Mouse (Mus musculus) gastrocnemius, adult 2 months (tissue): ENCODE data around the gene Ttc39b. TPM values are rescaled to one million over a fixed set of nuclear protein-coding genes. Genes with fewer than 3 reads are reported as not detected.

Experiments used
- DNase-seq: peaks from one replicate; pipeline ENCODE4 v3.0.0; 2022
- H3K27ac ChIP-seq: fragments of 200-600 bp; 2 replicates; pipeline ENCODE4 v1.8.1; 2022; ENCODE audit warnings: mild to moderate bottlenecking
- H3K4me3 ChIP-seq: fragments of 200-600 bp; 2 replicates; pipeline ENCODE4 v1.8.1; 2022; ENCODE audit warnings: mild to moderate bottlenecking, moderate library complexity
- CTCF ChIP-seq: fragments of 200-600 bp; IDR thresholded peaks from 2 replicates; pipeline ENCODE4 v1.8.1; 2022; ENCODE audit warnings: antibody characterized with exemption, mild to moderate bottlenecking, moderate library complexity
- intact Hi-C: fragments of 180-260 bp; cut with DNase I; formaldehyde crosslinking; loops from one replicate; pipeline ENCODE4 v1.15.1; 2025
- total RNA-seq, 2 experiments: library from RNA; stranded (reverse); gene quantifications; 2 replicates each; pipeline ENCODE4 v1.2.3; 2021

Ttc39b gene
- total RNA-seq, 2 experiments from 2014 or later: 4.0 to 6.9 TPM

DNA sequence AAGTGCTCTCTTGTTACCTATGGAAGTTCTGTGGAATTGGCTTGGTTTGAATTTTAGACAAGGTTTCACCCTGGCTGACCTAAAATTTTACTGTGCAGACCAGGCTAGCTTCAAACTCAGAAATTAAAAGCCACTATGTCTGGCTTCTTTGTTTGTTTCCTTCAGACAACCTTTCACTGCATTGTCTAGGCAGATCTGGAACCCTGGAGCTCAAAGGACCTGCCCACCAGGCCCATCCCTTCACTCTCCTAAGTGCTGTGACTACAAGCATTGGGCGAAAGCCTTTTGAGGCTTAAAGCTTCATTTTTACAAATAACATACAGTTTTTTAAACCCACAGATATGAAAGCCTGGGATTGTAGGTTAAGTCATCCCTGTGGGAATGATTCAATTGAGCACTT, 22.3 kb downstream of the Ttc39b start:
- intact Hi-C loops: loop anchor here (2.0 to 5.0 kb wide), 5 partner anchors 21 to 269 kb away; partner anchors contain the start of gene Ccdc171
- no peak overlapping the region for H3K4me3 ChIP-seq
- H3K27ac ChIP-seq: peak overlapping the region; percentile 84
- DNase-seq: no peak
- no peak for TF ChIP-seq CTCF

DNA sequence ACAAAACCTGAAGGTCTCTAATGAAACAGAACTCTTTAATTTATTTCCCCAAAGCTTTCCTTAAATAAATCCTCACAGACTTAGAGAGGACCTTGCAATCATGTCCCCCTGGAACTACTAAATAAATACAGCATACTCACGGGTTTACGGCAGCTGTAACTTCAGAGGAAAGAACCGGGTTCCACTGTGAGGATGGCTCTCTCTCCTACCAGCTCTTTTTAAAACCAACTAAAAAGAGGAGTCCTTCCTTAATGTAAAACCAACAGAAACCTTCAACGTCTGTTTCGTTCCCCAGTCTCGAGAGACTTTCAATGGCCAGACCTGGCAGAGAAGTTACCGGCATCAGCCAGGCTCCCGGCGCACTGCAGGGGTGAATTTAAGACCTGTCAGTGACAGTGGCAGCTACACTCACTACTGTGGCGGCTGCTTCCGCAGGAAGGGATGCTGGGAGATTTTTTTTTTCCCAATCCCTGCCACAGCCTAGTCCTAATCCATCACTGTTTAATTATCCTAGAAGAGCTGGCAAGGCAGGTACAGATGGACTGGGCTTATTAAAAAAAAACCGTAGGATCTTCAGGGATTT, 39.2 kb downstream of the Ttc39b start:
- H3K27ac ChIP-seq: peak overlapping the region; percentile 63
- peak; percentile 66 for DNase-seq
- H3K4me3 ChIP-seq: peak overlapping the region; percentile 67
- intact Hi-C loops: no loop called here
- TF ChIP-seq CTCF: no peak

DNA sequence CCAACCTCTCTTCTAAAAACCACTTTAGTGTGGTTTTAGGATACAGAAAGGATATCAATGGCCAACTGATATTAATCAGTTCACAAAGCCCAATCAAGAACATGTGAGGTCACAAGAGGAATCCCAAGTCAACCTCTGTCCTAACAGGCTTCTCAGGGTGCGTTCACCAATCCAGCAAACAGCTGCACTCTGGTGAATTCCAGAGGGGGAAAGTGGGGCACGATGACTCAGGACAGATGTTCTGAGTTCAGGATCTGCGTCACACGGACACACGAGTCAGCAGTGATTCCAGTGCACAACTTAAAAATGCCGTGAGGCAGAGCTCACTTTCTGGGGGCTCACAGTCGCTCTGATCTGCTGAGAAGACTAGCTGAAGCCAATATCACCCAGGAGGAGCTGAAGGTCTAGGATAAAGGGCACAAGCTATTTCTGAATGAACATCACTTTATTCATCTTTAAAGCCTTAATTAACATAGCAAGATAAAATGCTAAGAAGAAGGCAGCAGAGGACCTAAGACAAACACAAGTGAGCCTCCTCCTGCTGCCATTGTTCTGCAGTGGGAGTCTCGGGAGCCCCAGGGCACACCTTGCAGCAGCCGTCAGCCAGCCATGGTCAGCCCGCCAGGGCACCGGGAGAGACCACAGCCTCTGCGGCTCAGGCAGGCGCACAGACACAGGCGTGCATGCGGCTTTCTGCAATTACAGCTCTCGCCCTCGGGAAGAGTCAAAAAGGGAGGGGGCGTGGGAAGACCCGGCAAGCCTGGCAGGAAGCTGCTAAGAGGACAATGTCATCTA, 39.9 kb downstream of the Ttc39b start:
- DNase-seq: peak; percentile 45
- Histone ChIP-seq H3K4me3 (peak overlapping the region; percentile 67), H3K27ac (peak overlapping the region; percentile 63)
- intact Hi-C loops: no loop called here
- no peak for TF ChIP-seq CTCF

DNA sequence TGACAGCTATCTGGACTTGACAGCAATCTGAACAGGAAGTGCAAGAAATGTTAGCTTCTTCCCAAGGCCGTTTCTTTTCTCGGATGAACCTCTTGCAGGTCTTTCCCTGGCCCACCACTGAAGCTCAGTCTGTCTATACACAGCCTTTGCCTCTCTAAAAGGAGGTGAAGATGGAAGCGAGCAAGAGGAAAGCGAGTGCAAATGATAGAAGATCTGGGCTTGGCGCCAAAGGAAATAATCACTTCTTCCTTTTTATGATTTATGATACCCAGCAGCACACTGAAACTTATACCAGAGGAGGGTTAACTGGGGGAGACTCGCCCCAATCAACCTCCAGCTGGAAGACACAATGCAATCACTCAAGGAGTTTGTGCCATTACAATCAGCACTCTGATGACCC, 41.6 kb downstream of the Ttc39b start:
- TF ChIP-seq CTCF: no peak
- no peak for DNase-seq
- H3K27ac ChIP-seq: no peak overlapping the region
- H3K4me3 ChIP-seq: no peak overlapping the region
- intact Hi-C loops: no loop called here

DNA sequence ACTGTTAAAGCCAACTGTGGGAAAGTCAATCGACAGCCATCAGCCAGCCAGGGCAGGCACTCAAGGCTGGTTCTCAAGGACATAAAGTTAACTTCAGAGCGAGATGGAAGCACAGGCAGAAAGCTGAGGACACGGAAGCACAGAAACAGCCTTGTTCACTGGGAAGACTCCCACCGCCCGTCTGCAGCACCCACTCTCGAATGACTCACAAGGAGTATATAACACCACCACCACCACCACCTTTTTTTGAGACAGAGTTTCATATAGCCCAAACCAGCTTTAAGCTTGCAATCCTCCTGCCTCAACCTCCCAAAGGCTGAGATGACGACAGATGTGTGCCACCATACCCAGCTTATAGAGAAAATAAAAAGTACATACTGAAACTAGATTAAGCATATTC, 44.8 kb downstream of the Ttc39b start:
- no peak for TF ChIP-seq CTCF
- DNase-seq: no peak
- intact Hi-C loops: no loop called here
- Histone ChIP-seq H3K27ac (no peak overlapping the region), H3K4me3 (no peak overlapping the region)

DNA sequence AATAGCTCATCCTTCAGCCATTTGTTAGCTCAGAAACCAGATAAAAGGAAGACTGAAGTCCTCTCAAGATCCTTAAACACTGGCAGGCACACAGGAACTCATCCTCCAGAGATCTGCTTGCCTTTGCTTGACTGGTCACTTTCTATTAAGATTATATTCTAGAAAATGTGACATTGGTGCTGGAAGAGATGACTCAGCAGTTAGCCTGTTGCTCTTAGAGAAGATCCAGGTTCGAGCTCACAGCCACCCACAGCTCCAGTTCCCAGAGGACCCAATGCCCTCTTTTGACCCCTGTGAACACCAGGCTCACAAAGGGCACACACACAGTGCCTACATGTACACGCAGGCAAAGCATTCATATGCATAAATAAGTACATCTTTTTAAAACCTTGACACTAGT, 49.8 kb downstream of the Ttc39b start:
- Histone ChIP-seq H3K4me3 (no peak overlapping the region), H3K27ac (no peak overlapping the region)
- TF ChIP-seq CTCF: no peak
- intact Hi-C loops: no loop called here
- no peak for DNase-seq

DNA sequence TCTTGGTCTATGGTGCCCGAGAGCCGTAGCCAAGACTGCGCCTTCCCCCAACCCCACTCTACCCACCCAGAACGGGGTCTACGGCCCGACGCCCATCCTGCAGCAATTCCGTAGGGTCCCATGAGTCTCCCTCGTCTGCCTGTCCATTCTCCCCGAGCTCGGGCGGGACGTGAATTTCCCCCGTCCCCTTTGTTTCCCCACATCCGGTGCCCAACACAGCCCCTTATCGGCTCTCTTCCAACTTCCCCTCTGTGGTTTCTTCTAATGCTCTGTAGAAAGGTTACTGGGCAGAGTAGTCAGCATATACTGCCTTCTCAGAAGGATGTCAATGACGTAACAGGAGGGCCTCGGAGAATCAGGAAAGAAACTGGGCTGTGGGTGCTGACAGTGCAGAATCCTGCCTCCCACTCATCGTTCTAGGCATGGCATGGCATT, 50.4 kb downstream of the Ttc39b start:
- TF ChIP-seq CTCF: no peak
- intact Hi-C loops: no loop called here
- no peak for DNase-seq
- Histone ChIP-seq H3K4me3 (peak overlapping the region; percentile 10), H3K27ac (peak overlapping the region; percentile 31; the same call in 1 of the 2 replicates)

DNA sequence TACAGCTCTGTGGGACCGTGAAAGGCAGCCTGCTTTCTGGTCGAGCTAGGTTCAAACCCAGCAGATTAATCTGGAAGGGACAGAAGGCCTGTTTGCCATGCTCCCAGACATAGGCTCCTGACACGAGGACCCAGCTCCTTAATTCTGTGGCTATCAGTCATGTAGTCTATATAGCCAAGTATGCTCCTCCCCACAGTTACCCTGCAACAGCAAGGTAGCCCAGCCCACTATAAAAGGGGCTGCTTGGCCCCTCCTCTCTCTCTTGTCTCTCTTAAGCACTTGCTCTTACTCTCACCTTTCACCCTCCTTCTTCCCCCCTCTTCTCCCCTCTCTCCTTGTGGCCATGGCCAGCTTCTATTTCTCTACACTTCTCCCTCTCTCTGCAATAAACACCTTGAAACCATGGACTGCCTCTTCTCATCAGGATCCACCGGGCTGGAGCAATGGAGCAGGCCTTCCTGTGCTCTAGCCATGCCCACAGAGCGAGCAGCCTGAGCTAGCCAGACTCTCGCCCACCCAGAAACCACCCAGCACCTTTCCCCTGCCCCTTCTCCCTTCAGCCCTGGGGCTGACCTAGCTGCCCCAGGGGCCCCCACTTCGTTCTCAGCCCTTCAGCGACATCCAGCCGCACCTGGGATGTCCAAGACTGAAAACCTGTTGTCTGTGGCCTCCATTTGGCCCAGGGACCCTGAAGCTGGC, 51.0 kb downstream of the Ttc39b start:
- TF ChIP-seq CTCF: no peak
- H3K27ac ChIP-seq: peak overlapping the region; percentile 31; the same call in 1 of the 2 replicates
- DNase-seq: no peak
- peak overlapping the region; percentile 10 for H3K4me3 ChIP-seq
- intact Hi-C loops: no loop called here

DNA sequence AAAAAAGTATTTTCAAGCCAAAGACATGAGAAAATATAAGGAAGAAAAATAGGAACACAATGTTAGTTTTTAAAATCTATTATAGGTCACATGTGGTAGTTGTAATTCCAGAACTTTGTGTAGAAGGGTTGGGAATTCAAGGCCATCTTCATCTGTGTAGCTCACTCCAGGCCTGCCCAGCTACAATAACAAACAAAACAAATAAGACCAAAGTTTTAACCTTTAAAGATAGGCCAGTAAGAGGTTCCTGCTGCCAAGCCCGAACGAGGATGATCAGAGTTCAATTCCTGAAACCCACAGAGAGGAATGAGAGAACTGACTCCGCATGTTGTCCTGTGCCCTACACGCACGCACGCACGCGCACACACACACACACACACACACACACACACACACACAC, 53.6 kb downstream of the Ttc39b start:
- Histone ChIP-seq H3K27ac (no peak overlapping the region), H3K4me3 (no peak overlapping the region)
- no peak for TF ChIP-seq CTCF
- intact Hi-C loops: no loop called here
- no peak for DNase-seq

DNA sequence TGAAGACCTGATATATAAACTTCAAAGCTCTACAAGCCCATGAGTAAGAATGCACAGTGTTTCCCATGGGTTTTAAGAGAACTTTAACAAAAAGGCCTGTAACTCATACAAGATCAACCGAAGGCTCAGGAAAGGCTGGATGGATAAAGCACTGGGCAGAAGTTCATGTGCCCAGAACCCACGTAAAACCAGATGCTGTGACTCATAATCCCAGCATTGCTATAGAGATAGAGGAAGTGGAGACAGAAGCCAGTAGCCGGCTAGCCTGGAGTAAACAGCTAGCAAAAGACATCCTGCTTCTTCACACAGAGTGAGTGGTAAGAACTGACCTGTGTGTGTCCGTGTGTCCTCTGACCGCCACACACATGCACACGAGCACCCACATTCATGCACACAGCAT, 54.4 kb downstream of the Ttc39b start:
- TF ChIP-seq CTCF: no peak
- DNase-seq: no peak
- intact Hi-C loops: no loop called here
- no peak overlapping the region for H3K27ac ChIP-seq
- no peak overlapping the region for H3K4me3 ChIP-seq

DNA sequence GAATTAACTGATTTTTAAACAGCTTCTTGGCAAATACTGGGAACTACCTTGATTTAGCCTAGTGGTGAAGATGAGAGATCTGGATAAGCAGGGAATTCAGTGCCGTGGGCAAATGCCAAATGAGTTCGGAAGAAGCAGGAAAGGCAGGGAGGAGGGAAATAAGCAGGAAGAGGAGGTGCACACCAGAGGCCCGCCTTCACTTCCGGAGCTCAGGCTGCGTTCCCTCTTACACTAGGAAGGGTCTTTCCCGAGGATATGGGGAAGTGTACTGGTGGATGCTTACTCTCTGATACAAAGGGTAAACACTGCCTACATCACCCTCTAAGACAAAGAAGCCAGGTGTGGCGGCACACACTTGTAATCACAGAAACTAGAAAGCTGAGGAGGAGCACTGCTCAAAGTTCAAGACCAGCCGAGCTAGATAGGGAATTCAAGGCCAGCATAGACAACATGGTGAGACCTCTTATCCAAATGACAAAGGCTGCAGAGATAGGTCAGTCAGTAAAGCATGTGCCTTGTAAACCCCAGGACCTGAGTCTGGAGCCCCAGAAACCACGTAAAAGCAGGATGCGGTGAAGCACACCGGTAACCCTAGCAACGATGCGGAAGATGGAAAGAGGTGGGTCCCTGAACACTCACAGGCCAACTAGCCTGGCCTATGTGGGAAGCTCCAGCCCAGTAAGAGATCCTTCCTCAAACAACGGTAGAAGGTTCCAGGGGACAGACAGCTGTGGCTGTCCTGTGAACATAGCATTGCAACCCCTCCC, 57.9 kb downstream of the Ttc39b start:
- no peak for TF ChIP-seq CTCF
- DNase-seq: no peak
- Histone ChIP-seq H3K27ac (no peak overlapping the region), H3K4me3 (no peak overlapping the region)
- intact Hi-C loops: no loop called here

DNA sequence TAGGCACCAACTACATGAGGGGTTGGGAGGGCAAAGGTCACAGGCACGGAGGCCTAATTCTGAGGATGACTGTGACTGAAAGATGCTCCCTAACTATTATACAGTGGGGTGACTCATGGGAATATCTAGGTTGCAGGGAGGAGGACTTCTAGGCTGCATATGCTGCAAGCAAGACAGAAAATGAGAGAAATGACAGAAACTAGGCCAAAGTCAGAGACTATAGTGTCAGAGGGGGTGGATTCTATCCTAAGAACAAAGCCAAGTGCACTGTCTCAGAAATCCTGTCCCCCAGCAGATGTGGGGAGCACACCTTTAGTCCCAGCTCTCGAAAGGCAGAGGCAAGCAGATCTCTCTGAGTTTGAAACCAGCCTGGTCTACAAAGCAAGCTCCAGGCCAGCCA, 59.2 kb downstream of the Ttc39b start:
- intact Hi-C loops: loop anchor here (5.0 kb wide), 2 partner anchors 57 to 302 kb away; partner anchors contain the start of gene Ttc39b

More for the DNA sequence above, 59.2 kb downstream of the Ttc39b start:
- TF ChIP-seq CTCF: no peak
- no peak overlapping the region for H3K27ac ChIP-seq
- H3K4me3 ChIP-seq: no peak overlapping the region
- no peak for DNase-seq
